Mouse (Mus musculus) liver, embryonic 11.5 days (tissue): Measurements from ENCODE around the gene Bicral. TPM values are rescaled to one million over a fixed set of nuclear protein-coding genes. Genes with fewer than 3 reads are reported as not detected.

Source experiments
- ATAC-seq: fragments of 200-750 bp; cut with Nextera tagmentation; replicated peaks from 2 replicates; pipeline ENCODE4 v1.8.0; 2017; ENCODE audit warnings: moderate number of reproducible peaks, mild to moderate bottlenecking, moderate TSS enrichment, moderate library complexity; ENCODE audit not compliant: low FRiP score
- DNase-seq: peaks from one replicate; pipeline ENCODE4 v3.0.0-alpha.2; 2017; ENCODE audit warnings: low spot score
- H3K27ac ChIP-seq: fragments of 300-500 bp; sonication (generic); 2 replicates; pipeline ENCODE4 v1.5.1; 2014; ENCODE audit warnings: mild to moderate bottlenecking, low read depth, low read length, control low read depth
- H3K27me3 ChIP-seq: fragments of 300-500 bp; sonication (generic); replicated peaks from 2 replicates; pipeline ENCODE4 v1.6.1; 2014; ENCODE audit warnings: low read length, mixed read lengths; ENCODE audit not compliant: control insufficient read depth, insufficient read depth
- H3K36me3 ChIP-seq: fragments of 300-500 bp; sonication (generic); 2 replicates; pipeline ENCODE4 v1.6.1; 2014; ENCODE audit warnings: mild to moderate bottlenecking, low read length, moderate library complexity, mixed read lengths; ENCODE audit not compliant: control insufficient read depth, insufficient read depth
- H3K4me1 ChIP-seq: fragments of 300-500 bp; sonication (generic); replicated peaks from 2 replicates; pipeline ENCODE4 v1.6.1; 2014; ENCODE audit warnings: low read length, mixed read lengths; ENCODE audit not compliant: control insufficient read depth, insufficient read depth
- H3K4me2 ChIP-seq: fragments of 300-500 bp; sonication (generic); 2 replicates; pipeline ENCODE4 v1.6.1; 2014; ENCODE audit warnings: mild to moderate bottlenecking, control low read depth, moderate library complexity
- H3K4me3 ChIP-seq: fragments of 300-500 bp; sonication (generic); 2 replicates; pipeline ENCODE4 v1.5.1; 2014; ENCODE audit warnings: low read depth, low read length, control low read depth
- H3K9ac ChIP-seq: fragments of 300-500 bp; sonication (generic); 2 replicates; pipeline ENCODE4 v1.6.1; 2014; ENCODE audit warnings: low read depth, low read length, control low read depth
- H3K9me3 ChIP-seq: fragments of 300-500 bp; sonication (generic); 2 replicates; pipeline ENCODE4 v1.6.1; 2016; ENCODE audit warnings: low read length, inconsistent platforms, mixed read lengths; ENCODE audit not compliant: control insufficient read depth
- WGBS: fragments of 180-500 bp; shearing (Covaris S2); extraction: QIAGEN DNeasy Blood & Tissue Kit; methylation state at CpG from one replicate; pipeline ENCODE4 v1.1.7; 2014; 5-methylcytosine and 5-hydroxymethylcytosine counted together
- polyA plus RNA-seq: library from polyadenylated mRNA; unstranded; fragments of >200 nt; fragmentation: Nextera tagmentation; extraction: Ambion mirVana; gene quantifications from 2 replicates; pipeline ENCODE4 v1.2.1, GENCODE M21; 2014

The Bicral gene
- polyA plus RNA-seq, 1 experiment from 2014 or later = 6.3 TPM

GRCm38 (mm10) chr17:46866836-46867235 is 8.6 kb upstream of the Bicral start:
- Histone ChIP-seq H3K4me3 (no peak overlapping the region), H3K9ac (no peak overlapping the region), H3K4me2 (no peak overlapping the region), H3K36me3 (no peaks in the 10 kb centered on the region), H3K27me3 (no peaks in the 10 kb centered on the region), H3K4me1 (peaks cover 7% of the 10 kb centered on the region; the same call in 1 of the 2 replicates), H3K9me3 (no peaks in the 10 kb centered on the region), H3K27ac (no peak overlapping the region)
- DNase-seq = no peak
- 86% methylated on average over 12 of the region's 12 CpGs for WGBS
- no peak for ATAC-seq

- Histone ChIP-seq H3K4me2 (0 out of 2 replicates have a peak overlapping the region, but pooled peaks have one; percentile 2), H3K27me3 (no peaks in the 10 kb centered on the region), H3K36me3 (no peaks in the 10 kb centered on the region), H3K9me3 (no peaks in the 10 kb centered on the region), H3K4me3 (no peak overlapping the region), H3K27ac (no peak overlapping the region), H3K9ac (no peak overlapping the region), H3K4me1 (peaks cover 7% of the 10 kb centered on the region; the same call in 1 of the 2 replicates)
- WGBS = 43% methylated on average over 7 of the region's 7 CpGs
- ATAC-seq (peak; percentile 68), DNase-seq (no peak)
Measured at GRCm38 (mm10) chr17:46864566-46865195, 6.4 kb upstream of the Bicral start.

GRCm38 (mm10) chr17:46860120-46860519 is 1.8 kb upstream of the Bicral start:
- H3K4me1 ChIP-seq = peaks cover 13% of the 10 kb centered on the region
- H3K4me3 ChIP-seq = no peak overlapping the region
- no peaks in the 10 kb centered on the region for H3K27me3 ChIP-seq
- H3K27ac ChIP-seq = no peak overlapping the region
- H3K9me3 ChIP-seq = no peaks in the 10 kb centered on the region
- no peak overlapping the region for H3K9ac ChIP-seq
- ATAC-seq (no peak), DNase-seq (no peak)
- no peak overlapping the region for H3K4me2 ChIP-seq
- H3K36me3 ChIP-seq = no peaks in the 10 kb centered on the region
- WGBS = 94% methylated on average over 4 of the region's 4 CpGs

- no peak for ATAC-seq
- no peaks in the 10 kb centered on the region for H3K36me3 ChIP-seq
- peak overlapping the region; percentile 72 for H3K4me2 ChIP-seq
- H3K27me3 ChIP-seq = no peaks in the 10 kb centered on the region
- H3K9ac ChIP-seq = peak overlapping the region; percentile 99
- no peaks in the 10 kb centered on the region for H3K9me3 ChIP-seq
- peaks cover 18% of the 10 kb centered on the region for H3K4me1 ChIP-seq
- WGBS = 23% methylated on average over 9 of the region's 9 CpGs
- DNase-seq = no peak
- H3K27ac ChIP-seq = peak overlapping the region; percentile 100
- peak overlapping the region; percentile 96 for H3K4me3 ChIP-seq
Measured at GRCm38 (mm10) chr17:46858749-46859444, 615 bp upstream of the Bicral start.

GRCm38 (mm10) chr17:46857361-46857902 is 850 bp downstream of the Bicral start:
- ATAC-seq = peak; percentile 72

GRCm38 (mm10) chr17:46856471-46857360 is 1.6 kb downstream of the Bicral start:
- DNase-seq = peak; percentile 77
- no peaks in the 10 kb centered on the region for H3K9me3 ChIP-seq
- no peaks in the 10 kb centered on the region for H3K27me3 ChIP-seq
- H3K4me3 ChIP-seq = peak overlapping the region; percentile 96
- peaks cover 23% of the 10 kb centered on the region for H3K4me1 ChIP-seq
- peak overlapping the region; percentile 100 for H3K27ac ChIP-seq
- H3K36me3 ChIP-seq = no peaks in the 10 kb centered on the region
- peak; percentile 57 for ATAC-seq
- H3K9ac ChIP-seq = peak overlapping the region; percentile 99
- H3K4me2 ChIP-seq = peak overlapping the region; percentile 72
- WGBS = under 1% methylated on average over 87 of the region's 87 CpGs

More at GRCm38 (mm10) chr17:46857361-46857902, 850 bp downstream of the Bicral start:
- peak overlapping the region; percentile 72 for H3K4me2 ChIP-seq
- WGBS = 0% methylated on average over 36 of the region's 52 CpGs
- H3K36me3 ChIP-seq = no peaks in the 10 kb centered on the region
- H3K27ac ChIP-seq = peak overlapping the region; percentile 100
- peak overlapping the region; percentile 99 for H3K9ac ChIP-seq
- peaks cover 23% of the 10 kb centered on the region for H3K4me1 ChIP-seq
- peak; percentile 84 for DNase-seq
- no peaks in the 10 kb centered on the region for H3K27me3 ChIP-seq
- peak overlapping the region; percentile 96 for H3K4me3 ChIP-seq
- H3K9me3 ChIP-seq = no peaks in the 10 kb centered on the region

- Histone ChIP-seq H3K9ac (peak overlapping the region; percentile 99), H3K4me3 (peak overlapping the region; percentile 96), H3K4me1 (peaks cover 23% of the 10 kb centered on the region), H3K4me2 (peak overlapping the region; percentile 72), H3K27ac (peak overlapping the region; percentile 100), H3K27me3 (no peaks in the 10 kb centered on the region), H3K9me3 (no peaks in the 10 kb centered on the region), H3K36me3 (no peaks in the 10 kb centered on the region)
- 16% methylated on average over 4 of the region's 4 CpGs for WGBS
- ATAC-seq (no peak), DNase-seq (no peak)
Measured at GRCm38 (mm10) chr17:46856107-46856388, 2.2 kb downstream of the Bicral start.

GRCm38 (mm10) chr17:46855328-46856106 is 2.8 kb downstream of the Bicral start:
- Histone ChIP-seq H3K9ac (peak overlapping the region; percentile 99), H3K27ac (peak overlapping the region; percentile 100), H3K4me3 (peak overlapping the region; percentile 96), H3K9me3 (no peaks in the 10 kb centered on the region), H3K4me1 (peaks cover 23% of the 10 kb centered on the region), H3K36me3 (no peaks in the 10 kb centered on the region), H3K27me3 (no peaks in the 10 kb centered on the region), H3K4me2 (peak overlapping the region; percentile 72)
- WGBS = 65% methylated on average over 15 of the region's 15 CpGs
- ATAC-seq = no peak
- DNase-seq = no peak
